Mouse (Mus musculus): ENCODE data around the gene Slc39a1. TPM values are rescaled to one million over a fixed set of nuclear protein-coding genes. Genes with fewer than 3 reads are reported as not detected.

Gene Slc39a1
- total RNA-seq, 1 experiment from 2014 or later = 106 TPM

DNA sequence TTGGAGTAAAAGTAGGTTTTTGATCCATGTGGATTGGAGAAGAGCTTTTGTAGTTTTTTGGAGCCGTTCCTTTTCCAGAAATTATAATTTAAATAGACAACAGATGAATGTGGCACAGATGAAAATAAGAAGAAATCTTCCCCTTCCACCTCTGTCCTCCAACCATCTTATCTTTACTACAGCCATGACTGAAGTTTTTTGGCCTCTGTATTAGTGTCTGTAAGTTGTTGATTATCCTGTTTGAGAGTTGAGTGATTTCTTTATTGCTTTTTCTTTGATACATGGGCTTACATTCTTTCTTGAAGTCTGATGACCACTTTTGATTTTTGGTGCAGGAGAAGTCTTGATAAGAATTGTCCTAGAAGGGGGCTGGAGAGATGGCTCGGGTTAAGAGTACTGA, 46.7 kb downstream of the Slc39a1 start:
- no peak for DNase-seq

Small RNA genes lying within 50 kb of the gene (microRNA-seq; reads per million reads assigned to microRNA genes)
- gene Mir7012 = 0 to 0.43 reads per million in 2 experiments

Other genes with a start within 250 kb of the Slc39a1 start
- gene Hax1, start 249.4 kb upstream of the Slc39a1 start, total RNA-seq (2021) = 100 and 124 TPM in 2 replicates
- gene 4933434E20Rik, start 196.5 kb upstream of the Slc39a1 start, total RNA-seq (2021) = 70.8 and 76.3 TPM in 2 replicates
- gene Ubap2l, start 195.5 kb upstream of the Slc39a1 start, total RNA-seq (2021) = 164 and 177 TPM in 2 replicates
- 170 and 208 TPM in 2 replicates for gene Tpm3, start 175.5 kb upstream of the Slc39a1 start, total RNA-seq (2021)
- 0.37 and 0.45 TPM in 2 replicates for gene Nup210l, start 144.0 kb upstream of the Slc39a1 start, total RNA-seq (2021)
- 1,702 and 2,060 TPM in 2 replicates for gene Rps27, start 34.5 kb upstream of the Slc39a1 start, total RNA-seq (2021)
- 33.7 and 34.3 TPM in 2 replicates for gene Rab13, start 34.5 kb upstream of the Slc39a1 start, total RNA-seq (2021)
- 58.8 and 58.9 TPM in 2 replicates for gene Jtb, start 16.6 kb upstream of the Slc39a1 start, total RNA-seq (2021)
- gene Creb3l4, start 4.7 kb upstream of the Slc39a1 start, total RNA-seq (2021) = 0.33 and 0.38 TPM in 2 replicates
- gene Crtc2, start 6.0 kb downstream of the Slc39a1 start, total RNA-seq (2021) = 37.5 and 51.7 TPM in 2 replicates
- 6.9 and 12.3 TPM in 2 replicates for gene Dennd4b, start 17.0 kb downstream of the Slc39a1 start, total RNA-seq (2021)
- gene Gatad2b, start 45.0 kb downstream of the Slc39a1 start, total RNA-seq (2021) = 66.4 and 76.6 TPM in 2 replicates
- 73.1 and 86.4 TPM in 2 replicates for gene Slc27a3, start 141.8 kb downstream of the Slc39a1 start, total RNA-seq (2021)
- gene Ints3, start 185.4 kb downstream of the Slc39a1 start, total RNA-seq (2021) = 59.5 and 62.4 TPM in 2 replicates
- gene Npr1, start 217.7 kb downstream of the Slc39a1 start, total RNA-seq (2021) = 120 and 132 TPM in 2 replicates
- 54.7 and 66.2 TPM in 2 replicates for gene Ilf2, start 228.0 kb downstream of the Slc39a1 start, total RNA-seq (2021)
- gene Snapin, start 242.9 kb downstream of the Slc39a1 start, total RNA-seq (2021) = 46.1 and 49.2 TPM in 2 replicates

All from adrenal gland, postnatal 14 days (tissue).